Mouse (Mus musculus) CH12.LX (cell line): ENCODE results near the gene Trim46.

Experiments used
- CHD1 ChIP-seq: IDR thresholded peaks from 2 replicates; pipeline ENCODE4 v1.6.1; 2012; ENCODE audit warnings: low read depth, low read length, improper control_type of control experiment, inconsistent platforms
- CTCF ChIP-seq, 2 experiments: IDR thresholded peaks in 1 of 2; conservative IDR thresholded peaks in 1 of 2; 2 replicates each; pipeline ENCODE4 v1.5.1; 2011 to 2012; ENCODE audit warnings: low read depth in 2 of 2, low read length in 2 of 2, improper control_type of control experiment in 1 of 2, inconsistent platforms in 1 of 2, mild to moderate bottlenecking in 1 of 2, moderate library complexity in 1 of 2
- ELF1 ChIP-seq: IDR thresholded peaks from 2 replicates; pipeline ENCODE4 v1.6.1; 2014; ENCODE audit warnings: low read depth, mild to moderate bottlenecking, inconsistent platforms, low read length, improper control_type of control experiment
- EP300 ChIP-seq: IDR thresholded peaks from 2 replicates; pipeline ENCODE4 v1.6.1; 2011; ENCODE audit warnings: low read length, improper control_type of control experiment
- JUN ChIP-seq: IDR thresholded peaks from 2 replicates; pipeline ENCODE4 v1.6.1; 2011; ENCODE audit warnings: low read depth, mild to moderate bottlenecking, low read length, improper control_type of control experiment, moderate library complexity; ENCODE audit not compliant: insufficient read depth
- MAFK ChIP-seq: IDR thresholded peaks from 2 replicates; pipeline ENCODE4 v1.6.1; 2011; ENCODE audit warnings: low read length, improper control_type of control experiment; ENCODE audit not compliant: insufficient replicate concordance
- POLR2A ChIP-seq: IDR thresholded peaks from 2 replicates; pipeline ENCODE4 v1.6.1; 2011; ENCODE audit warnings: low read depth, mild to moderate bottlenecking, improper control_type of control experiment, low read length
- POLR2AphosphoS2 ChIP-seq: IDR thresholded peaks from 2 replicates; pipeline ENCODE4 v1.6.1; 2011; ENCODE audit warnings: low read depth, low read length, improper control_type of control experiment
- TCF12 ChIP-seq: IDR thresholded peaks from 2 replicates; pipeline ENCODE4 v1.6.1; 2014; ENCODE audit warnings: low read depth, mild to moderate bottlenecking, inconsistent platforms, low read length, improper control_type of control experiment
- USF1 ChIP-seq: IDR thresholded peaks from 2 replicates; pipeline ENCODE4 v1.6.1; 2014; ENCODE audit warnings: low read depth, mild to moderate bottlenecking, inconsistent platforms, low read length, improper control_type of control experiment
- ZC3H11A ChIP-seq: IDR thresholded peaks from 2 replicates; pipeline ENCODE4 v1.6.1; 2012; ENCODE audit warnings: low read depth, mild to moderate bottlenecking, inconsistent platforms, low read length, improper control_type of control experiment
- ZKSCAN1 ChIP-seq: IDR thresholded peaks from 2 replicates; pipeline ENCODE4 v1.6.1; 2012; ENCODE audit warnings: low read depth, inconsistent platforms, low read length, improper control_type of control experiment, borderline replicate concordance
- ZNF384 ChIP-seq: IDR thresholded peaks from 2 replicates; pipeline ENCODE4 v1.6.1; 2012; ENCODE audit warnings: low read depth, low read length, improper control_type of control experiment, inconsistent platforms

DNA sequence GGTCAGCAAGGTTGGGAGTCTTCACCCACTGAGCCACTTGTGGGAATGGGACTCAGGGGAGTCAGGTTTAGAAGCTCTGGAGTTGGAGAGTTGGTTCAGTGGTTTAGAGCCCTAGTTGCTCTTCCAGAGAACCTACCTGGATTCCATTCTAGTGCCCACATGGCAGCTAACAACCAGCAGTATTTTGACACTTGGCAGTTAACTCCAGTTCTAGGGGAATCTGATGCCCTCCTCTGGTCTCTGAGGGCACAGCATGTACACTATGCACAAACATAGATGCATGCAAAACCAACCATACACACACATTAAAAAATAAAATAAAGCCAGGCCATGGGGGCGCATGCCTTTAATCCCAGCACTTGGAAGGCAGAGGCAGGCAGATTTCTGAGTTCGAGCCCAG lies 52.3 kb downstream of the Trim46 start:
- TF ChIP-seq POLR2AphosphoS2 (no peak), MAFK (no peak), CTCF (conservative IDR thresholded peaks at IDR 0.05 in 1 of 2, IDR thresholded peaks at IDR 0.05 in 1 of 2; ENCODE audit: low read depth in 2 of 2, low read length in 2 of 2) (peak in 1 of 2 experiments; percentile 64; a peak in 3 of 4 replicates), EP300 (no peak), ELF1 (no peak), ZC3H11A (no peak), POLR2A (no peak), CHD1 (no peak), USF1 (no peak), TCF12 (no peak), ZKSCAN1 (no peak), JUN (no peak), ZNF384 (no peak)
